9 mouse cellular contexts compared by ENCODE assay signal in genomic region chr14:45507032-45507431, GRCm38 (mm10). TPM values are rescaled to one million over a fixed set of nuclear protein-coding genes. Genes with fewer than 3 reads are reported as not detected.
DNase-seq lines count a peak whose midpoint lies in the region; ATAC-seq and TF ChIP-seq lines count a peak whose summit lies in the region.
"Had no signal": no experiment of that assay in that cellular context is flagged by ENCODE, and none has a peak within 500 bp of the region (broad histone marks: within the 10 kb centered on the region; RNA-seq: fewer than 3 reads in every experiment).

No protein-coding gene starts in this region.

- 0 out of 2 replicates have a peak, but pooled peaks have one; percentile 29 for ATAC-seq in forebrain, postnatal 0 days
- ATAC-seq in lung, embryonic 16.5 days (ENCODE audit: low read depth) = peak; percentile 59
- ATAC-seq: Patski had no signal

- H3K27me3 ChIP-seq in forebrain, postnatal 0 days (ENCODE audit: insufficient read depth, low read length) = no peaks in the 10 kb centered on the region
- H3K27me3 ChIP-seq in lung, embryonic 16.5 days (ENCODE audit: control insufficient read depth, insufficient read depth, low read depth, low read length) = no peaks in the 10 kb centered on the region
- H3K27me3 ChIP-seq: Patski had no signal

- H3K36me3 ChIP-seq in forebrain, postnatal 0 days (ENCODE audit: insufficient read depth) = peaks cover 7% of the 10 kb centered on the region; the same call in 1 of the 2 replicates
- H3K36me3 ChIP-seq in lung, embryonic 16.5 days (ENCODE audit: control insufficient read depth, insufficient read depth, low read length) = peaks cover 5% of the 10 kb centered on the region; the same call in 1 of the 2 replicates

- H3K9ac ChIP-seq in forebrain, postnatal 0 days = no peak overlapping the region
- no peak overlapping the region for H3K9ac ChIP-seq in lung, embryonic 16.5 days (ENCODE audit: low read length)

- H3K4me3 ChIP-seq in forebrain, postnatal 0 days (ENCODE audit: low read depth, low read length) = no peak overlapping the region
- H3K4me3 ChIP-seq in lung, embryonic 16.5 days (ENCODE audit: low read length) = no peak overlapping the region

- TF ChIP-seq CTCF in forebrain, postnatal 0 days (IDR thresholded peaks at IDR 0.05; ENCODE audit: low read depth) = no peak

- no peaks in the 10 kb centered on the region for H3K9me3 ChIP-seq in forebrain, postnatal 0 days (ENCODE audit: low read length)
- H3K9me3 ChIP-seq in lung, embryonic 16.5 days (ENCODE audit: control insufficient read depth, low read length) = no peaks in the 10 kb centered on the region

- no peaks in the 10 kb centered on the region for H3K4me1 ChIP-seq in forebrain, postnatal 0 days (ENCODE audit: insufficient read depth)
- peaks cover 34% of the 10 kb centered on the region for H3K4me1 ChIP-seq in lung, embryonic 16.5 days (replicated peaks; ENCODE audit: control insufficient read depth, insufficient read depth, low read length)

- H3K4me2 ChIP-seq in forebrain, postnatal 0 days (ENCODE audit: low read depth) = no peak overlapping the region
- no peak overlapping the region for H3K4me2 ChIP-seq in lung, embryonic 16.5 days (ENCODE audit: low read depth, low read length)

- H3K27ac ChIP-seq in forebrain, postnatal 0 days (ENCODE audit: low read depth, low read length) = peak overlapping the region; percentile 21; the same call in 1 of the 2 replicates
- peak overlapping the region; percentile 4; the same call in 1 of the 2 replicates for H3K27ac ChIP-seq in lung, embryonic 16.5 days (ENCODE audit: low read length)

- DNase-seq in ovary, adult 18-20 months (ENCODE audit: low spot score) = peak; percentile 25
- DNase-seq in ovary, postnatal 10 days (ENCODE audit: low spot score) = no peak
- DNase-seq in forebrain, postnatal 0 days = peak; percentile 14
- DNase-seq in kidney, adult 11 months = peak; percentile 77
- DNase-seq in thymus, postnatal 14 days = no peak
- DNase-seq in cerebellum, postnatal 25 days = no peak
- no peak for DNase-seq in urinary bladder, postnatal 14 days (ENCODE audit: low spot score)

- 15% methylated on average over 6 of the region's 6 CpGs for WGBS in forebrain, postnatal 0 days
- 33% methylated on average over 6 of the region's 6 CpGs for WGBS in lung, embryonic 16.5 days

RNA-seq across cellular contexts. Expression of gene Fermt2, which starts 22.9 kb away (rescaled TPM):
- 29.5 and 36.2 TPM in 2 replicates for total RNA-seq in forebrain, postnatal 0 days (2014; rRNA removed)
- 59.4 and 61.5 TPM in 2 replicates for polyA plus RNA-seq in forebrain, postnatal 0 days (2015; fragmentation: Nextera tagmentation; extraction: Ambion mirVana)
- polyA plus RNA-seq in lung, embryonic 16.5 days (2015; fragmentation: Nextera tagmentation; extraction: Ambion mirVana) = 276 and 304 TPM in 2 replicates

Comparison
In these comparisons a context has a peak if more than half of its experiments do, and no peak if none do; other contexts are left out.
1. DNase-seq: peak in ovary, adult 18-20 months (single experiment), forebrain, postnatal 0 days (single experiment) and kidney, adult 11 months (single experiment); none in ovary, postnatal 10 days (single experiment), thymus, postnatal 14 days (single experiment), cerebellum, postnatal 25 days (0 of 2) and urinary bladder, postnatal 14 days (single experiment).